30 mouse cellular contexts compared by ENCODE assay signal in the genomic region with DNA sequence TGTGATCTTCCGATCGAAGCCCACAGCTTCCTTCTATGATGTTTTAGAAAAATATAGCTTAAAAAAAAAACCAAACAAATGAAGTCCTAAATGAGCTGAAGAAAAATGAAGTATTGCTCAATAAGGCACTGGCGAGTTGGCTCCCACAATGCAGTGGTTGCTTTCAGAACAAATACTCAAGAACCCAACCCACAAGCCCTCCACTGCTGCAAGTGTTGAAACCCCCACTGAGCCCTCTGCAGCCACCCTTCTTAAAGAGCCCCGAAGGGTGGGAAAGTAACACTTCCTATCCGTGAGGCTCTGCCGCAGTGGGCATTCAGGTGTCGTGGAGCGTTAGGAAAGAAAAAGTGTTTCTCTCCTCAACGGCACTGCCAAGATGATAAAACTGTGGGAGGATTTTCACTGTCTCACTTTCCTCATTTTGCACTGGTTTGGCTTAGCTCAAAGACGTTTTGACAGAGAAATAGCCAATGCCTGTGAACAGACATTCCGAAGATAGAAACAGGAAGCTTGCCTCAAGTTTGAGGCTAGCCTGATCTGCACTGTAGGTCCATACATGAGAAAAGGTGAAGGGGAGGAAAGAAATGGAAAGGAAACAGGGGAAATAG. TPM values are rescaled to one million over a fixed set of nuclear protein-coding genes. Genes with fewer than 3 reads are reported as not detected.
A peak's percentile ranks its signal among the peaks of the same experiment; 100 is the strongest.
DNase-seq lines count a peak whose midpoint lies in the region; TF ChIP-seq lines count a peak whose summit lies in the region.
"Had no signal": no experiment of that assay in that cellular context is flagged by ENCODE, and none has a peak within 500 bp of the region (broad histone marks: within the 10 kb centered on the region; RNA-seq: fewer than 3 reads in every experiment).

No protein-coding gene starts in this region.

- DNase-seq in right cerebral cortex, adult 2 months (ENCODE audit: low spot score in 2 of 2): peak; percentile 12 to 15
- DNase-seq in right cerebral cortex, postnatal 14 days: no peak
- DNase-seq in lung, adult 2 months: peak; percentile 48
- DNase-seq in lung, postnatal 10 days: peak; percentile 57
- no peak for DNase-seq in kidney, adult 11 months
- DNase-seq in layer of hippocampus, postnatal 10 days (ENCODE audit: low spot score in 2 of 2): no peak
- DNase-seq in kidney, postnatal 14 days: no peak
- DNase-seq: adrenal gland, adult 2 months; adrenal gland, postnatal 36 days; cerebellum, postnatal 14 days; gastrocnemius, adult 2 months; gastrocnemius, postnatal 36 days; heart, postnatal 4 days; kidney, postnatal 25 days; left cerebral cortex, postnatal 4 days; liver, embryonic 13.5 days; midbrain, embryonic 14.5 days; right cerebral cortex, postnatal 4 days; thymus, postnatal 14 days had no signal

- 39% methylated on average over 11 of the region's 11 CpGs for WGBS in lung, adult 2 months

- peak; percentile 48; the same call in 1 of the 2 replicates for TF ChIP-seq POLR2A in lung, adult 2 months (IDR thresholded peaks at IDR 0.05; ENCODE audit: borderline replicate concordance, extremely low read depth, low read depth, low read length)

- H3K4me1 ChIP-seq in lung, adult 2 months (ENCODE audit: control insufficient read depth, insufficient read depth, low read length): no peaks in the 10 kb centered on the region
- H3K4me1 ChIP-seq: liver, embryonic 13.5 days had no signal

- H3K4me3 ChIP-seq in lung, adult 2 months (replicated peaks; ENCODE audit: extremely low read depth, low read depth, low read length): peak overlapping the region; percentile 46
- H3K4me3 ChIP-seq: forebrain, embryonic 13.5 days; gastrocnemius, adult 2 months; heart, adult 2 months; heart, embryonic 12.5 days; hindbrain, embryonic 13.5 days; limb, embryonic 15.5 days; liver, embryonic 13.5 days had no signal

- no peak for TF ChIP-seq CTCF in lung, adult 2 months (IDR thresholded peaks at IDR 0.05; ENCODE audit: insufficient read depth, low read length)

RNA-seq across cellular contexts. Expression of gene Elf5, which starts 14.1 kb away (rescaled TPM):
- 32.8 and 55.4 TPM in 2 replicates for polyA plus RNA-seq in lung, adult 2 months (2012; rRNA removed)
- 1 to 10 TPM; 2.3 TPM for total RNA-seq in layer of hippocampus, postnatal 10 days (2021)
- total RNA-seq: adrenal gland, adult 2 months; adrenal gland, postnatal 36 days; gastrocnemius, adult 2 months; gastrocnemius, postnatal 36 days; heart, adult 2 months; heart, postnatal 4 days; megakaryocyte-erythroid progenitor cell, adult 5-6 weeks; neutrophil, adult 5-6 weeks had no signal
- polyA plus RNA-seq: activated CD4-positive, CD25-positive, alpha-beta regulatory T cell, adult 4 months; adrenal gland, adult 2 months; forebrain, embryonic 13.5 days; heart, embryonic 12.5 days; heart, postnatal 0 days; hindbrain, embryonic 13.5 days; macrophage; midbrain, embryonic 14.5 days; neural tube, embryonic 11.5 days had no signal

RNA-seq across cellular contexts. Expression of gene Cat, which starts 59.4 kb away (rescaled TPM):
- 161 and 196 TPM in 2 replicates for polyA plus RNA-seq in lung, adult 2 months (2012; rRNA removed)
- 10 to 100 TPM; 81.2 to 89.8 TPM for total RNA-seq in layer of hippocampus, postnatal 10 days (2021)

Comparison
In these comparisons a context has a peak if more than half of its experiments do, and no peak if none do; other contexts are left out.
1. DNase-seq: peak in right cerebral cortex, adult 2 months (2 of 2), lung, adult 2 months (single experiment) and lung, postnatal 10 days (single experiment); none in right cerebral cortex, postnatal 14 days (single experiment), kidney, adult 11 months (single experiment), layer of hippocampus, postnatal 10 days (0 of 2) and kidney, postnatal 14 days (single experiment).